Comparison of ENCODE assay signal across 8 mouse cellular contexts in genomic region chr1:77081660-77082059, GRCm38 (mm10).
DNase-seq lines count a peak whose midpoint lies in the region; ATAC-seq lines count a peak whose summit lies in the region.

No protein-coding gene starts in this region.

- no peak overlapping the region for H3K4me2 ChIP-seq in midbrain, embryonic 16.5 days (ENCODE audit: low read length)
- no peak overlapping the region for H3K4me2 ChIP-seq in lung, embryonic 15.5 days

- no peak overlapping the region for H3K9ac ChIP-seq in midbrain, embryonic 16.5 days (ENCODE audit: low read depth, low read length)
- no peak overlapping the region for H3K9ac ChIP-seq in lung, embryonic 15.5 days

- H3K4me3 ChIP-seq in midbrain, embryonic 10.5 days, result no peak overlapping the region
- H3K4me3 ChIP-seq in midbrain, embryonic 16.5 days (ENCODE audit: low read depth, low read length), result no peak overlapping the region
- H3K4me3 ChIP-seq in hindbrain, embryonic 10.5 days, result no peak overlapping the region
- no peak overlapping the region for H3K4me3 ChIP-seq in lung, embryonic 15.5 days

- WGBS in midbrain, embryonic 10.5 days, result 57% methylated on average over 7 of the region's 7 CpGs
- 30% methylated on average over 7 of the region's 7 CpGs for WGBS in midbrain, embryonic 16.5 days
- WGBS in hindbrain, embryonic 10.5 days, result 54% methylated on average over 7 of the region's 7 CpGs
- 46% methylated on average over 7 of the region's 7 CpGs for WGBS in lung, embryonic 15.5 days

- no peaks in the 10 kb centered on the region for H3K36me3 ChIP-seq in midbrain, embryonic 10.5 days
- H3K36me3 ChIP-seq in midbrain, embryonic 16.5 days (ENCODE audit: control insufficient read depth, insufficient read depth, low read length), result no peaks in the 10 kb centered on the region
- H3K36me3 ChIP-seq in hindbrain, embryonic 10.5 days, result no peaks in the 10 kb centered on the region
- no peaks in the 10 kb centered on the region for H3K36me3 ChIP-seq in lung, embryonic 15.5 days

- ATAC-seq in midbrain, embryonic 16.5 days, result no peak
- ATAC-seq in lung, embryonic 15.5 days (ENCODE audit: borderline replicate concordance, extremely low read depth, low FRiP score, low TSS enrichment), result peak; percentile 14; the same call in 1 of the 2 replicates
- no peak for ATAC-seq in erythroid progenitor cell, adult 5-6 weeks (replicated peaks; ENCODE audit: low FRiP score, poor library complexity, severe bottlenecking)

- peaks cover 16% of the 10 kb centered on the region for H3K27me3 ChIP-seq in midbrain, embryonic 10.5 days (ENCODE audit: low read depth, poor library complexity, severe bottlenecking)
- H3K27me3 ChIP-seq in midbrain, embryonic 16.5 days (ENCODE audit: control insufficient read depth, insufficient read depth, low read depth, low read length), result no peaks in the 10 kb centered on the region
- H3K27me3 ChIP-seq in hindbrain, embryonic 10.5 days (ENCODE audit: insufficient read depth, poor library complexity, severe bottlenecking), result no peaks in the 10 kb centered on the region
- H3K27me3 ChIP-seq in lung, embryonic 15.5 days, result no peaks in the 10 kb centered on the region

- peak; percentile 25 for DNase-seq in midbrain, embryonic 10.5 days (ENCODE audit: low spot score)
- DNase-seq in cerebellum, adult 9-10 months, result peak; percentile 38
- peak; percentile 35 for DNase-seq in hindbrain, embryonic 10.5 days (ENCODE audit: low spot score)
- no peak for DNase-seq in right cerebral cortex, postnatal 25 days
- no peak for DNase-seq in natural killer cell, adult 2 months (ENCODE audit: low spot score in 2 of 2)

- H3K9me3 ChIP-seq in midbrain, embryonic 10.5 days (replicated peaks), result no peaks in the 10 kb centered on the region
- no peaks in the 10 kb centered on the region for H3K9me3 ChIP-seq in midbrain, embryonic 16.5 days (replicated peaks; ENCODE audit: control insufficient read depth, low read length, poor library complexity, severe bottlenecking)
- no peaks in the 10 kb centered on the region for H3K9me3 ChIP-seq in hindbrain, embryonic 10.5 days
- H3K9me3 ChIP-seq in lung, embryonic 15.5 days, result no peaks in the 10 kb centered on the region

- no peak overlapping the region for H3K27ac ChIP-seq in midbrain, embryonic 10.5 days (replicated peaks)
- no peak overlapping the region for H3K27ac ChIP-seq in midbrain, embryonic 16.5 days (ENCODE audit: low read length)
- H3K27ac ChIP-seq in hindbrain, embryonic 10.5 days, result no peak overlapping the region; the same call in 1 of the 2 replicates
- no peak overlapping the region for H3K27ac ChIP-seq in lung, embryonic 15.5 days

- peaks cover 34% of the 10 kb centered on the region for H3K4me1 ChIP-seq in midbrain, embryonic 10.5 days
- H3K4me1 ChIP-seq in midbrain, embryonic 16.5 days (ENCODE audit: control insufficient read depth, insufficient read depth, low read length), result peaks cover 4% of the 10 kb centered on the region; the same call in 1 of the 2 replicates
- peaks cover 35% of the 10 kb centered on the region for H3K4me1 ChIP-seq in hindbrain, embryonic 10.5 days (replicated peaks)
- H3K4me1 ChIP-seq in lung, embryonic 15.5 days, result peaks cover 8% of the 10 kb centered on the region; the same call in 1 of the 2 replicates

Comparison
In these comparisons a context has a peak if more than half of its experiments do, and no peak if none do; other contexts are left out.
1. DNase-seq: peak in midbrain, embryonic 10.5 days (single experiment), cerebellum, adult 9-10 months (single experiment) and hindbrain, embryonic 10.5 days (single experiment); none in right cerebral cortex, postnatal 25 days (single experiment) and natural killer cell, adult 2 months (0 of 2).